Mouse (Mus musculus): ENCODE results near the gene Gm21985. TPM values are rescaled to one million over a fixed set of nuclear protein-coding genes. Genes with fewer than 3 reads are reported as not detected.
"Not testable (repeated sequence)": the region's sequence is repeated elsewhere in the genome, so short reads cannot be mapped to it uniquely, and the experiment has no call there.

The Gm21985 gene
- total and polyA plus RNA-seq, 3 experiments, result 0.42 to 1.1 TPM; not detected in 1

DNA sequence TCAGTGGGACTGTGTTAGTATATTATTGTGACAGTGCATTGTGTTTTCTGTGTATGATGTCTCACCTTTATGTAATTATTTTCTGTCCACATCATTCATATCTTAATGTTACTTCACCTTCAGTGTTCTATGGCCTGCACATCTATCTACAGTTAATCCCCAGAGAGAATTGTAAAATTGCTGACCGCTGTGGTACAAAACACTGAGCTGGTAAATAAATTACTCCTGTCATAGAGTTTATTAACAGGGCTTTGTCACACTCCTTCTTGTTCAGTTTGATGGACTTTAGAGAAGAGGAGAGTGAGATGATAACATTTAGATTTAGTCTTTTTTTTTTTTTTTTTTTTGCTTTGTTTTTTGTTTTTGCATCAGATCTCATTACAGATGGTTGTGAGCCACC lies 16.7 kb downstream of the Gm21985 start:
- 88% methylated on average over 1 of the region's 1 CpGs for WGBS
- intact Hi-C loops (cut with DNase I), result loop anchor here (2.0 kb wide), 1 partner anchor 16 kb away; the partner anchor contains the start of gene Gm21985
- Histone ChIP-seq H3K79me2 (replicated peaks; ENCODE audit: control insufficient read depth, insufficient read depth, low read length) (no peaks in the 10 kb centered on the region), H3K4me3 (no peak overlapping the region), H3K9ac (ENCODE audit: low read depth, low read length) (no peak overlapping the region), H3K4me1 (ENCODE audit: control insufficient read depth, insufficient read depth, low read length) (peaks cover 6% of the 10 kb centered on the region), H3K27me3 (ENCODE audit: control insufficient read depth, insufficient read depth, low read length) (no peaks in the 10 kb centered on the region), H3K27ac (no peak overlapping the region), H3K36me3 (ENCODE audit: control insufficient read depth, insufficient read depth, low read length) (peaks cover 3% of the 10 kb centered on the region)
- TF ChIP-seq CTCF (IDR thresholded peaks at IDR 0.05) (no peak), EP300 (IDR thresholded peaks at IDR 0.05; ENCODE audit: insufficient read depth, low read depth, low read length) (no peak), POLR2A (IDR thresholded peaks at IDR 0.05; ENCODE audit: insufficient read depth, low read depth, low read length) (no peak)
- no peak for DNase-seq

DNA sequence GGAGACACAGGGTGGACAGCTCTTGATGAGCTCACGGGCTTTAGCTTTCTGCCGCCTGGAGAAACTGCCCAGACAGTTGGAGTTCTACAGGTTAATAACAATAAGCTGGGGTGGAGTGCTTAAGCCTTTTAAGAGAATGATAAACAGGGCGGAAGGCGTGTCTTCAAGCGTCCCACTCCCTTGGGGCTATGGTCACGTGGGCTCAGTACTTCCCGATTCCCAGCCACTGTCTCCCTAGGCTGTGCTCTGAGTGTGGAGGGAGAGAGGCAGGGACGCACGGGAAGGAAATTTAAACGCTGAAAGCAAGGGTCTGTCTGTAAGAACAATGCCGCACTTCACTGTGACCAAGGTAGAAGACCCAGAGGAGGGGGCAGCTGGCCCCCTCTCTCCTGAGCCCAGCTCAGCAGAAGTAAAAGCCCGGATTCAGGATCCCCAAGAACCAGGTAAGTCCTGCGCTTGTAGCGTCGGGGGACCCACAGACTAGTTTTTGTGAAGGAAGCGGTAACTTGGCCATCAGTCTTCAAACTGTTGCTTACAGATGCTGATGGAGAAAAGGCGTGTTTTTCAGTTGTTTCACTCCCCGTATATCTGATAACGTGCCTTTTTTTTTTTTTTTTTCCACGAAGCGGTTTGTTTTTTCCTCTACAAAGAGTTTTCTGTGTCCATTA lies 18.4 kb downstream of the Gm21985 start:
- intact Hi-C loops (cut with DNase I), result no loop called here
- Histone ChIP-seq H3K36me3 (ENCODE audit: control insufficient read depth, insufficient read depth, low read length) (peaks cover 6% of the 10 kb centered on the region), H3K27ac (peak overlapping the region; percentile 76), H3K27me3 (ENCODE audit: control insufficient read depth, insufficient read depth, low read length) (no peaks in the 10 kb centered on the region), H3K4me3 (peak overlapping the region; percentile 66), H3K9ac (ENCODE audit: low read depth, low read length) (peak overlapping the region; percentile 51), H3K4me1 (ENCODE audit: control insufficient read depth, insufficient read depth, low read length) (peaks cover 6% of the 10 kb centered on the region), H3K79me2 (replicated peaks; ENCODE audit: control insufficient read depth, insufficient read depth, low read length) (no peaks in the 10 kb centered on the region; the same call in 1 of the 2 replicates)
- 3% methylated on average over 21 of the region's 21 CpGs for WGBS
- DNase-seq, result peak; percentile 74 to 80
- TF ChIP-seq POLR2A (IDR thresholded peaks at IDR 0.05; ENCODE audit: insufficient read depth, low read depth, low read length), result peak; percentile 73
- TF ChIP-seq CTCF (IDR thresholded peaks at IDR 0.05), result no peak
- TF ChIP-seq EP300 (IDR thresholded peaks at IDR 0.05; ENCODE audit: insufficient read depth, low read depth, low read length), result 0 out of 2 replicates have a peak, but pooled peaks have one; percentile 43

- peaks cover 7% of the 10 kb centered on the region for H3K36me3 ChIP-seq (ENCODE audit: control insufficient read depth, insufficient read depth, low read length)
- H3K4me1 ChIP-seq (ENCODE audit: control insufficient read depth, insufficient read depth, low read length), result peaks cover 6% of the 10 kb centered on the region
- 64% methylated on average over 6 of the region's 6 CpGs for WGBS
- intact Hi-C loops (cut with DNase I), result no loop called here
- no peak for TF ChIP-seq CTCF (IDR thresholded peaks at IDR 0.05)
- no peak for TF ChIP-seq POLR2A (IDR thresholded peaks at IDR 0.05; ENCODE audit: insufficient read depth, low read depth, low read length)
- TF ChIP-seq EP300 (IDR thresholded peaks at IDR 0.05; ENCODE audit: insufficient read depth, low read depth, low read length), result no peak
- H3K4me3 ChIP-seq, result peak overlapping the region; percentile 66
- DNase-seq, result no peak
- H3K27ac ChIP-seq, result peak overlapping the region; percentile 76
- no peaks in the 10 kb centered on the region; the same call in 1 of the 2 replicates for H3K79me2 ChIP-seq (replicated peaks; ENCODE audit: control insufficient read depth, insufficient read depth, low read length)
- H3K27me3 ChIP-seq (ENCODE audit: control insufficient read depth, insufficient read depth, low read length), result no peaks in the 10 kb centered on the region
- H3K9ac ChIP-seq (ENCODE audit: low read depth, low read length), result no peak overlapping the region
These were observed 18.9 kb downstream of the Gm21985 start for GRCm38 (mm10) chr2:112285031-112285390.

DNA sequence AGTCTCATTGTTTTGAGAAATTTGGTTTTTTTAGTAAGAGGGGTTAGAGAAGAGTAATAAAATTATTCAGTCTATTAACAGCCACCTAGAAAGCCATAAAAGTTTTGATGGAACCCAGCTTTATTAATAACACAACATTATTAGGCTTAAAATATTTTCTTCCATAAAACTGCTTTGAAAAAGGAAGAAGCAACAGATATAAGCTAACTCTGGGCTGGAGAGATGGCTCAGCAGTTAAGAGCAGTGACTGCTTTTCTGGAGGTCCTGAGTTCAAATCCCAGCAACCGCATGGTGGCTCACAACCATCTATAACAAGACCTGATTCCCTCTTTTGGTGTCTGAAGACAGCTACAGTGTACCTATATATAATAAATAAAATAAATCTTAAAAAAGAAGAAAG lies 19.9 kb downstream of the Gm21985 start:
- intact Hi-C loops (cut with DNase I), result not testable (repeated sequence)

GRCm38 (mm10) chr2:112287059-112287458 lies 20.9 kb downstream of the Gm21985 start:
- Histone ChIP-seq H3K27me3 (ENCODE audit: control insufficient read depth, insufficient read depth, low read length) (no peaks in the 10 kb centered on the region), H3K27ac (no peak overlapping the region), H3K36me3 (ENCODE audit: control insufficient read depth, insufficient read depth, low read length) (peaks cover 9% of the 10 kb centered on the region), H3K79me2 (replicated peaks; ENCODE audit: control insufficient read depth, insufficient read depth, low read length) (no peaks in the 10 kb centered on the region; the same call in 1 of the 2 replicates), H3K9ac (ENCODE audit: low read depth, low read length) (no peak overlapping the region), H3K4me1 (ENCODE audit: control insufficient read depth, insufficient read depth, low read length) (peaks cover 8% of the 10 kb centered on the region), H3K4me3 (no peak overlapping the region)
- DNase-seq, result no peak
- 49% methylated on average over 4 of the region's 4 CpGs for WGBS
- TF ChIP-seq POLR2A (IDR thresholded peaks at IDR 0.05; ENCODE audit: insufficient read depth, low read depth, low read length), result no peak
- TF ChIP-seq EP300 (IDR thresholded peaks at IDR 0.05; ENCODE audit: insufficient read depth, low read depth, low read length), result no peak
- TF ChIP-seq CTCF (IDR thresholded peaks at IDR 0.05), result no peak
- intact Hi-C loops (cut with DNase I), result no loop called here

More for the DNA sequence above, 19.9 kb downstream of the Gm21985 start:
- H3K27ac ChIP-seq; H3K4me3 ChIP-seq; H3K36me3 ChIP-seq (ENCODE audit: control insufficient read depth, insufficient read depth, low read length); H3K27me3 ChIP-seq (ENCODE audit: control insufficient read depth, insufficient read depth, low read length); H3K9ac ChIP-seq (ENCODE audit: low read depth, low read length); H3K79me2 ChIP-seq (replicated peaks; ENCODE audit: control insufficient read depth, insufficient read depth, low read length); DNase-seq; H3K4me1 ChIP-seq (ENCODE audit: control insufficient read depth, insufficient read depth, low read length): not testable (repeated sequence)
- 100% methylated on average over 1 of the region's 1 CpGs for WGBS

DNA sequence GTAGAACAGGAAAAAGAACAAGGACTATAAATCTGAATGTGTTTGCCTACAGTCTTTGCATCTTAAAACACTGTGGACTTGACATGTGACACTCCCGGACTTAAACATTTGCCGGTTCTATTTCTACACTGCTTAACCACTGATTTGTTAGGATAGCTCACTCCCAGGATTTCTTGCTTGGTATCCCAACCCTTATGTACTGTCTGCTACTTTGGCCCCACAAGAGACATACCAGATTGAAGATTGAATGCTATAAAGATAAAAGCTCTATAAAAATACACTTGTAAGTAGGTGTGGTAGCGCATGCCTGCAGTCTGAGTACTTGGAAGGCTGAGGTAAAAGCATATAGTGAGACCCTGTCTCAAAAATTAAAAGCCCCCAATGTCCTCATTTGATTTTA lies 23.4 kb downstream of the Gm21985 start:
- Histone ChIP-seq H3K79me2 (replicated peaks; ENCODE audit: control insufficient read depth, insufficient read depth, low read length) (no peaks in the 10 kb centered on the region; the same call in 1 of the 2 replicates), H3K27ac (no peak overlapping the region), H3K36me3 (ENCODE audit: control insufficient read depth, insufficient read depth, low read length) (peaks cover 9% of the 10 kb centered on the region), H3K9ac (ENCODE audit: low read depth, low read length) (no peak overlapping the region), H3K27me3 (ENCODE audit: control insufficient read depth, insufficient read depth, low read length) (no peaks in the 10 kb centered on the region), H3K4me1 (ENCODE audit: control insufficient read depth, insufficient read depth, low read length) (peaks cover 6% of the 10 kb centered on the region), H3K4me3 (no peak overlapping the region)
- no peak for DNase-seq
- intact Hi-C loops (cut with DNase I), result no loop called here
- TF ChIP-seq POLR2A (IDR thresholded peaks at IDR 0.05; ENCODE audit: insufficient read depth, low read depth, low read length), result no peak
- no peak for TF ChIP-seq EP300 (IDR thresholded peaks at IDR 0.05; ENCODE audit: insufficient read depth, low read depth, low read length)
- no peak for TF ChIP-seq CTCF (IDR thresholded peaks at IDR 0.05)
- 73% methylated on average over 3 of the region's 3 CpGs for WGBS

All from heart, adult 2 months (tissue).